Mouse (Mus musculus) intestine, embryonic 16.5 days (tissue): Measurements from ENCODE around the gene Gm14418. TPM values are rescaled to one million over a fixed set of nuclear protein-coding genes. Genes with fewer than 3 reads are reported as not detected.
"Not testable (repeated sequence)": the region's sequence is repeated elsewhere in the genome, so short reads cannot be mapped to it uniquely, and the experiment has no call there.

Experiments
- ATAC-seq: fragments of 200-750 bp; cut with Nextera tagmentation; 2 replicates; pipeline ENCODE4 v1.8.0; 2017; ENCODE audit warnings: moderate TSS enrichment, moderate library complexity
- H3K27ac ChIP-seq: fragments of 300-500 bp; sonication (generic); 2 replicates; pipeline ENCODE4 v1.5.1; 2014; ENCODE audit warnings: mild to moderate bottlenecking, low read length
- H3K27me3 ChIP-seq: fragments of 300-500 bp; sonication (generic); replicated peaks from 2 replicates; pipeline ENCODE4 v1.6.1; 2014; ENCODE audit warnings: low read length, control low read depth, mixed read lengths; ENCODE audit not compliant: control insufficient read depth, insufficient read depth
- H3K36me3 ChIP-seq: fragments of 300-500 bp; sonication (generic); 2 replicates; pipeline ENCODE4 v1.6.1; 2014; ENCODE audit warnings: low read length, control low read depth; ENCODE audit not compliant: control insufficient read depth, insufficient read depth
- H3K4me1 ChIP-seq: fragments of 300-500 bp; sonication (generic); 2 replicates; pipeline ENCODE4 v1.6.1; 2014; ENCODE audit warnings: low read length, control low read depth, mixed read lengths; ENCODE audit not compliant: control insufficient read depth, insufficient read depth
- H3K4me2 ChIP-seq: fragments of 300-500 bp; sonication (generic); 2 replicates; pipeline ENCODE4 v1.6.1; 2014; ENCODE audit warnings: low read depth, low read length, control low read depth
- H3K4me3 ChIP-seq: fragments of 300-500 bp; sonication (generic); 2 replicates; pipeline ENCODE4 v1.5.1; 2014; ENCODE audit warnings: mild to moderate bottlenecking, low read length
- H3K9ac ChIP-seq: fragments of 300-500 bp; sonication (generic); 2 replicates; pipeline ENCODE4 v1.6.1; 2014; ENCODE audit warnings: low read depth, low read length
- H3K9me3 ChIP-seq: fragments of 300-500 bp; sonication (generic); 2 replicates; pipeline ENCODE4 v1.6.1; 2016; ENCODE audit warnings: low read length, control low read depth; ENCODE audit not compliant: control insufficient read depth
- WGBS: fragments of 180-500 bp; shearing (Covaris S2); extraction: QIAGEN DNeasy Blood & Tissue Kit; methylation state at CpG from one replicate; pipeline ENCODE4 v1.1.7; 2014; 5-methylcytosine and 5-hydroxymethylcytosine counted together
- polyA plus RNA-seq: library from polyadenylated mRNA; unstranded; fragments of >200 nt; fragmentation: Nextera tagmentation; extraction: Ambion mirVana; gene quantifications from 2 replicates; pipeline ENCODE4 v1.2.1, GENCODE M21; 2015

Gene Gm14418
- 3.6 and 4.7 TPM in 2 replicates for polyA plus RNA-seq

DNA sequence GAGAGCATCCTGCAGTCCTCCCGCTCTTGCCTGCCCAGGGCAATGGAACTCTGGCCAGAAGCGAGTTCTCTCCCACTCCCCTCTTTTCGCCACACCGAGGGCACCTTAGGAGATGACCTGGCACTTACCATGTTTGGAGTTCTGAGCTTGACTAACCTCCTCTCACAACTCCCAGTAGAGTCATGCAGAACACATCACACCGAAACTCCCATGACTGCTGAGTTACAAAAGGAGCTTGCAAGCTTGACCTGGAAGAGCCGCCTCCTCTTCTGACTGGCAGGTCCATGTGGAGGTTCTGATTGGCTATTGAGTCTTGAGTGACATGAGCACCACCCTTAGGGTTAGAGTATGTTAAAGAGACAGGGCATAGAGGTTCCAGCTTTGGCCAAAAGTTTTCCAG lies at the start of gene Gm14418:
TSS of gene Gm14418 (minus strand) at position 225 of the 400 bp plus-strand sequence.
- ATAC-seq, H3K9me3 ChIP-seq, H3K4me2 ChIP-seq, H3K9ac ChIP-seq, H3K4me1 ChIP-seq, H3K27ac ChIP-seq, H3K27me3 ChIP-seq, H3K36me3 ChIP-seq: not testable (repeated sequence)
- 36% methylated on average over 6 of the region's 6 CpGs for WGBS
- H3K4me3 ChIP-seq, result peak within 1 kb of the TSS; percentile 31

Other genes with a start within 250 kb of the Gm14418 start
- 12.4 and 18.6 TPM in 2 replicates for gene Gm14410, start 191.9 kb downstream of the Gm14418 start, polyA plus RNA-seq
- gene Gm14409, start 131.3 kb downstream of the Gm14418 start, polyA plus RNA-seq, result not detected in 2 replicates
- 0.09 and 0.15 TPM in 2 replicates for gene Gm14412, start 74.0 kb downstream of the Gm14418 start, polyA plus RNA-seq
- 11.2 and 12.5 TPM in 2 replicates for gene Zfp970, start 66.4 kb upstream of the Gm14418 start, polyA plus RNA-seq
- gene Gm14403, start 99.9 kb upstream of the Gm14418 start, polyA plus RNA-seq, result 4.3 and 5.2 TPM in 2 replicates
- gene Gm14406, start 179.9 kb upstream of the Gm14418 start, polyA plus RNA-seq, result not detected in 2 replicates